8 mouse cellular contexts compared by ENCODE assay signal in the genomic region with DNA sequence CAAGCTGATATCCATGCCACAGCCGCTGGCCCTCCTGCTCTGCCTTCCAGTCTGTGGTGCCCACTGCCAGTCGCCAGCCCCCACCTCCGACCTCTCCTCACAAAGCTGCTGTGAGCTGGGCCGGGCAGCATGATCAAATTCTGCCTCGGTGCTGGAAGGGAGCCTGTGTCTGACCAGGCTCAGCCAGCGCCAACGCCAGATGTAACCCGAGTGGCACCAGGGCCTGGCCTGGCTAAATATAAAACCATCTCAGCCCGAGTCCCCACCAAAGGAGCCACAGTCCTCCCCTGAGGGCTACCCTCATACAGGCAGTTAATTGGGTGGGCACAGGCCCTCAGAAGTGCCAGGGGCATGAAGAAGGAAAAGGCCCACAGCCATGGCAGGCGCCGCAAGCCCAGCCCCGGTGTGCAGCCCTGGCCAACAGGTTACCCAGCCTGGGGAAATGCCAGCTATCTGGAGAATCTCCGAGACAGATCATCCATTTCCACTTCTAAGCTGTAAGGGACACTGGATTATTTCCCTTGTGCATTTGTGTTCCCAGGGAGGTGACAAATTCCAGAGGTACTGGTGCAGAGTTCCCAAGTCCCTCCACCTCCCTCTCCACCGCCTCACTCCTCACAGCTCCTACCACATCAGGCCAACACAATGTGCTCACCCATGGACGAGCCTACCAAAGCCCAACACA. TPM values are rescaled to one million over a fixed set of nuclear protein-coding genes. Genes with fewer than 3 reads are reported as not detected.
DNase-seq lines count a peak whose midpoint lies in the region; ATAC-seq lines count a peak whose summit lies in the region.

No protein-coding gene starts in this region.

- no peak for ATAC-seq in embryonic facial prominence, embryonic 13.5 days (ENCODE audit: insufficient number of reproducible peaks, insufficient read depth, low FRiP score, low TSS enrichment, low read depth)
- ATAC-seq in liver, embryonic 12.5 days: no peak
- no peak for ATAC-seq in embryonic facial prominence, embryonic 14.5 days (ENCODE audit: low read depth)
- ATAC-seq in CD4-positive, CD25-positive, alpha-beta regulatory T cell, adult 4 months: no peak

- peak overlapping the region; percentile 40; the same call in 1 of the 2 replicates for H3K9ac ChIP-seq in embryonic facial prominence, embryonic 13.5 days
- no peak overlapping the region for H3K9ac ChIP-seq in liver, embryonic 12.5 days
- H3K9ac ChIP-seq in embryonic facial prominence, embryonic 14.5 days (ENCODE audit: low read depth, low read length): no peak overlapping the region

- DNase-seq in embryonic facial prominence, embryonic 10.5 days (ENCODE audit: low spot score): no peak
- peak; percentile 5 for DNase-seq in liver
- no peak for DNase-seq in embryonic facial prominence, embryonic 14.5 days (ENCODE audit: low spot score)
- peak; percentile 34 to 61 for DNase-seq in kidney, postnatal 25 days
- DNase-seq in ovary, postnatal 36 days (ENCODE audit: low spot score): no peak

- no peaks in the 10 kb centered on the region for H3K9me3 ChIP-seq in embryonic facial prominence, embryonic 13.5 days
- H3K9me3 ChIP-seq in embryonic facial prominence, embryonic 10.5 days: no peaks in the 10 kb centered on the region
- no peaks in the 10 kb centered on the region for H3K9me3 ChIP-seq in liver, embryonic 12.5 days (replicated peaks)
- no peaks in the 10 kb centered on the region for H3K9me3 ChIP-seq in embryonic facial prominence, embryonic 14.5 days (ENCODE audit: control insufficient read depth, low read length)

- no peaks in the 10 kb centered on the region for H3K27me3 ChIP-seq in embryonic facial prominence, embryonic 13.5 days
- no peaks in the 10 kb centered on the region for H3K27me3 ChIP-seq in embryonic facial prominence, embryonic 10.5 days (replicated peaks; ENCODE audit: low read depth, poor library complexity, severe bottlenecking)
- no peaks in the 10 kb centered on the region for H3K27me3 ChIP-seq in liver, embryonic 12.5 days (replicated peaks)
- H3K27me3 ChIP-seq in embryonic facial prominence, embryonic 14.5 days (replicated peaks; ENCODE audit: control insufficient read depth, insufficient read depth, low read length): no peaks in the 10 kb centered on the region

- H3K27ac ChIP-seq in embryonic facial prominence, embryonic 13.5 days: peak overlapping the region; percentile 34; the same call in 1 of the 2 replicates
- H3K27ac ChIP-seq in embryonic facial prominence, embryonic 10.5 days (replicated peaks): no peak overlapping the region
- H3K27ac ChIP-seq in liver, embryonic 12.5 days: no peak overlapping the region
- H3K27ac ChIP-seq in embryonic facial prominence, embryonic 14.5 days (replicated peaks; ENCODE audit: low read depth, low read length): peak overlapping the region; percentile 28; the same call in 1 of the 2 replicates

- H3K4me2 ChIP-seq in embryonic facial prominence, embryonic 13.5 days: no peak overlapping the region
- no peak overlapping the region for H3K4me2 ChIP-seq in liver, embryonic 12.5 days
- no peak overlapping the region for H3K4me2 ChIP-seq in embryonic facial prominence, embryonic 14.5 days (ENCODE audit: low read depth, low read length)

- H3K4me1 ChIP-seq in embryonic facial prominence, embryonic 13.5 days: peaks cover 57% of the 10 kb centered on the region
- H3K4me1 ChIP-seq in embryonic facial prominence, embryonic 10.5 days: peaks cover 67% of the 10 kb centered on the region
- peaks cover 71% of the 10 kb centered on the region for H3K4me1 ChIP-seq in liver, embryonic 12.5 days
- H3K4me1 ChIP-seq in embryonic facial prominence, embryonic 14.5 days (ENCODE audit: control insufficient read depth, insufficient read depth, low read length): peaks cover 25% of the 10 kb centered on the region

- 80% methylated on average over 15 of the region's 15 CpGs for WGBS in embryonic facial prominence, embryonic 13.5 days
- WGBS in embryonic facial prominence, embryonic 10.5 days: 89% methylated on average over 15 of the region's 15 CpGs
- WGBS in liver, embryonic 12.5 days (ENCODE audit: insufficient replicate concordance): 87% methylated on average over 15 of the region's 15 CpGs
- WGBS in embryonic facial prominence, embryonic 14.5 days: 75% methylated on average over 12 of the region's 15 CpGs

- H3K36me3 ChIP-seq in embryonic facial prominence, embryonic 13.5 days: peaks cover 55% of the 10 kb centered on the region
- peaks cover 83% of the 10 kb centered on the region for H3K36me3 ChIP-seq in embryonic facial prominence, embryonic 10.5 days (replicated peaks)
- H3K36me3 ChIP-seq in liver, embryonic 12.5 days: peaks cover 66% of the 10 kb centered on the region
- H3K36me3 ChIP-seq in embryonic facial prominence, embryonic 14.5 days (ENCODE audit: control insufficient read depth, insufficient read depth, low read length): peaks cover 50% of the 10 kb centered on the region

- no peak overlapping the region for H3K4me3 ChIP-seq in embryonic facial prominence, embryonic 13.5 days
- H3K4me3 ChIP-seq in embryonic facial prominence, embryonic 10.5 days: no peak overlapping the region
- H3K4me3 ChIP-seq in liver, embryonic 12.5 days: no peak overlapping the region
- H3K4me3 ChIP-seq in embryonic facial prominence, embryonic 14.5 days (ENCODE audit: low read depth, low read length): no peak overlapping the region

RNA-seq across cellular contexts. Expression of a gene that starts 8.3 kb away (rescaled TPM):
- 304 and 312 TPM in 2 replicates for polyA plus RNA-seq in embryonic facial prominence, embryonic 13.5 days (2015; fragmentation: Nextera tagmentation; extraction: Ambion mirVana)
- polyA plus RNA-seq in embryonic facial prominence, embryonic 10.5 days (2016; fragmentation: Nextera tagmentation; extraction: Ambion mirVana): 320 and 348 TPM in 2 replicates
- polyA plus RNA-seq in liver, embryonic 12.5 days (2016; fragmentation: Nextera tagmentation; extraction: Ambion mirVana): 290 and 291 TPM in 2 replicates
- polyA plus RNA-seq in embryonic facial prominence, embryonic 14.5 days (2014; fragmentation: Nextera tagmentation; extraction: Ambion mirVana): 315 and 324 TPM in 2 replicates
- 100 to 1,000 TPM; 277 to 291 TPM for polyA plus RNA-seq in CD4-positive, CD25-positive, alpha-beta regulatory T cell, adult 4 months (2017; shearing (Covaris generic))

RNA-seq across cellular contexts. Expression of a gene that starts 33.0 kb away (rescaled TPM):
- polyA plus RNA-seq in embryonic facial prominence, embryonic 13.5 days (2015; fragmentation: Nextera tagmentation; extraction: Ambion mirVana): 545 and 624 TPM in 2 replicates
- polyA plus RNA-seq in embryonic facial prominence, embryonic 10.5 days (2016; fragmentation: Nextera tagmentation; extraction: Ambion mirVana): 667 and 713 TPM in 2 replicates
- 371 and 378 TPM in 2 replicates for polyA plus RNA-seq in liver, embryonic 12.5 days (2016; fragmentation: Nextera tagmentation; extraction: Ambion mirVana)
- 497 and 529 TPM in 2 replicates for polyA plus RNA-seq in embryonic facial prominence, embryonic 14.5 days (2014; fragmentation: Nextera tagmentation; extraction: Ambion mirVana)
- 100 to 1,000 TPM; 408 to 507 TPM for polyA plus RNA-seq in CD4-positive, CD25-positive, alpha-beta regulatory T cell, adult 4 months (2017; shearing (Covaris generic))

RNA-seq across cellular contexts. Expression of a gene that starts 33.2 kb away (rescaled TPM):
- polyA plus RNA-seq in embryonic facial prominence, embryonic 13.5 days (2015; fragmentation: Nextera tagmentation; extraction: Ambion mirVana): 63.2 and 68.8 TPM in 2 replicates
- 78.3 and 84.7 TPM in 2 replicates for polyA plus RNA-seq in embryonic facial prominence, embryonic 10.5 days (2016; fragmentation: Nextera tagmentation; extraction: Ambion mirVana)
- 65.1 and 69.8 TPM in 2 replicates for polyA plus RNA-seq in liver, embryonic 12.5 days (2016; fragmentation: Nextera tagmentation; extraction: Ambion mirVana)
- polyA plus RNA-seq in embryonic facial prominence, embryonic 14.5 days (2014; fragmentation: Nextera tagmentation; extraction: Ambion mirVana): 47.2 and 47.5 TPM in 2 replicates
- polyA plus RNA-seq in CD4-positive, CD25-positive, alpha-beta regulatory T cell, adult 4 months (2017; shearing (Covaris generic)): 10 to 100 TPM; 44.9 to 62.3 TPM

RNA-seq across cellular contexts. Expression of a gene that starts 39.2 kb away (rescaled TPM):
- polyA plus RNA-seq in embryonic facial prominence, embryonic 13.5 days (2015; fragmentation: Nextera tagmentation; extraction: Ambion mirVana): 0.23 TPM in 1 of 2 replicates, not detected in the other
- polyA plus RNA-seq in embryonic facial prominence, embryonic 10.5 days (2016; fragmentation: Nextera tagmentation; extraction: Ambion mirVana): not detected in 2 replicates
- not detected in 2 replicates for polyA plus RNA-seq in liver, embryonic 12.5 days (2016; fragmentation: Nextera tagmentation; extraction: Ambion mirVana)
- 0.16 and 0.19 TPM in 2 replicates for polyA plus RNA-seq in embryonic facial prominence, embryonic 14.5 days (2014; fragmentation: Nextera tagmentation; extraction: Ambion mirVana)
- under 1 TPM in 1 of 2 experiments, not detected in 1; 0.07 TPM for polyA plus RNA-seq in CD4-positive, CD25-positive, alpha-beta regulatory T cell, adult 4 months (2017; shearing (Covaris generic))

Comparison
In these comparisons a context has a peak if more than half of its experiments do, and no peak if none do; other contexts are left out.
1. H3K27ac ChIP-seq: peak in embryonic facial prominence, embryonic 13.5 days (single experiment) and embryonic facial prominence, embryonic 14.5 days (single experiment); none in embryonic facial prominence, embryonic 10.5 days (single experiment) and liver, embryonic 12.5 days (single experiment).
2. DNase-seq: peak in liver (single experiment) and kidney, postnatal 25 days (2 of 2); none in embryonic facial prominence, embryonic 10.5 days (single experiment), embryonic facial prominence, embryonic 14.5 days (single experiment) and ovary, postnatal 36 days (single experiment).